In the genomic region with DNA sequence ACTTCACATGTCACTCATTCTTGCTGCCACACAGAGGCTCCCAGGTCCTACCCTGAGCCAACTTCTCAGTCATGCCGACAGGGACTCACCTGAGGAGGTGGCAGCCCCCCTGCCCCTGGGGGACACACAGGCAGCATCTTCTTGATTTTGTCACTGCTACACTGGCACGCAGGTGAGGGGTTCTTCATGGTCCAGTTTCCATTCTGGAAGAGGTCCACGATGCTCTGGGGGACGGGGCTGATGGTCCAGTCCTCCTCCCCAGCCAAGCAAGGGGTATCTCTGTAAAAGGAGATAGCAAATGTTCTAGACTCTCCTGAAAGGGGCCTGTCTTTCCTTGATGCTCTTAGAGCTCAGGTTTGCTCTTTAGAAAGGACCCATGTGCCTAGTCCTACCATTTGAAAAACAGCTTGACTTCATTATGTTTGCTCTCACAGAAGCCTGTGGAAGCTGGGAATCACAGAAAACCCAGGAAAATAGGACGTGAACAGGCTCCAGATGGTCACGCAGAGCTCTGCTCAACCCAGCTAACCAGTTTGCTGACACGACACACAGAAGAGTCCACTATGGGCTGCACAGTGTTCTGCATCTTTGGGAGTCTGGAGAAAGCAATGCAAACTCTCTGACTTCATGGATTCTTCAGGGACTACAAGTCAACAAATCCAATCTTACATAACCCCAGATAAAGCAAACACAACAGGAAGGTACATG, we compare ENCODE assay signal across 22 mouse cellular contexts. TPM values are rescaled to one million over a fixed set of nuclear protein-coding genes. Genes with fewer than 3 reads are reported as not detected.
DNase-seq lines count a peak whose midpoint lies in the region; ATAC-seq and TF ChIP-seq lines count a peak whose summit lies in the region.
"Had no signal": no experiment of that assay in that cellular context is flagged by ENCODE, and none has a peak within 500 bp of the region (broad histone marks: within the 10 kb centered on the region; RNA-seq: fewer than 3 reads in every experiment).

No protein-coding gene starts in this region.

- 0 out of 2 replicates have a peak, but pooled peaks cover 10% of the 10 kb centered on the region for H3K36me3 ChIP-seq in midbrain, embryonic 14.5 days (ENCODE audit: control insufficient read depth, insufficient read depth, low read length)

- 33% methylated on average over 7 of the region's 7 CpGs for WGBS in cerebellum, adult 2 months
- WGBS in midbrain, embryonic 14.5 days = 91% methylated on average over 7 of the region's 7 CpGs

- no peaks in the 10 kb centered on the region for H3K27me3 ChIP-seq in cerebellum, adult 2 months (ENCODE audit: control insufficient read depth, insufficient read depth, low read length)
- no peaks in the 10 kb centered on the region for H3K27me3 ChIP-seq in midbrain, embryonic 14.5 days (ENCODE audit: control insufficient read depth, insufficient read depth, low read length)
- H3K27me3 ChIP-seq: CH12.LX; embryonic facial prominence, embryonic 12.5 days; forebrain, embryonic 15.5 days; hindbrain, embryonic 12.5 days; Patski had no signal

- no peak overlapping the region for H3K4me2 ChIP-seq in midbrain, embryonic 14.5 days (ENCODE audit: low read length)
- H3K4me2 ChIP-seq: embryonic facial prominence, embryonic 12.5 days; forebrain, embryonic 15.5 days; hindbrain, embryonic 12.5 days had no signal

- no peak for TF ChIP-seq POLR2A in cerebellum, adult 2 months (IDR thresholded peaks at IDR 0.05; ENCODE audit: borderline replicate concordance, insufficient read depth, low read length)

- no peak for TF ChIP-seq CTCF in cerebellum, adult 2 months (IDR thresholded peaks at IDR 0.05; ENCODE audit: borderline replicate concordance, insufficient read depth, low read depth, low read length)

- no peaks in the 10 kb centered on the region for H3K4me1 ChIP-seq in cerebellum, adult 2 months (ENCODE audit: control insufficient read depth, insufficient read depth, low read length)
- no peaks in the 10 kb centered on the region for H3K4me1 ChIP-seq in midbrain, embryonic 14.5 days (ENCODE audit: control insufficient read depth, insufficient read depth, low read length)
- H3K4me1 ChIP-seq: embryonic facial prominence, embryonic 12.5 days; forebrain, embryonic 15.5 days; heart, embryonic 10.5 days; hindbrain, embryonic 12.5 days had no signal

- DNase-seq in frontal cortex, postnatal 25 days (ENCODE audit: low spot score in 2 of 2) = no peak
- peak; percentile 48 for DNase-seq in brain, adult 2 months (ENCODE audit: low read depth, low spot score)
- peak; percentile 12 to 38 for DNase-seq in cerebellum, adult 2 months
- DNase-seq in cerebellum, postnatal 10 days = peak; percentile 48 to 60
- DNase-seq in lung, adult 18-20 months = no peak
- DNase-seq in midbrain, embryonic 14.5 days = no peak
- no peak for DNase-seq in lung, postnatal 25 days (ENCODE audit: low spot score)
- DNase-seq: adrenal gland, postnatal 14 days; embryo, embryonic 11 days; gastrocnemius, postnatal 14 days; heart, postnatal 10 days; heart, postnatal 4 days; kidney, adult 11 months had no signal

- H3K27ac ChIP-seq in cerebellum, adult 2 months (ENCODE audit: insufficient read depth, low read length) = no peak overlapping the region
- no peak overlapping the region for H3K27ac ChIP-seq in midbrain, embryonic 14.5 days (replicated peaks; ENCODE audit: low read depth, low read length)
- H3K27ac ChIP-seq: embryonic facial prominence, embryonic 12.5 days; forebrain, embryonic 15.5 days; heart, embryonic 10.5 days; hindbrain, embryonic 12.5 days; hindbrain, postnatal 0 days had no signal

- no peaks in the 10 kb centered on the region for H3K9me3 ChIP-seq in midbrain, embryonic 14.5 days (ENCODE audit: control insufficient read depth, low read length)
- H3K9me3 ChIP-seq: embryonic facial prominence, embryonic 12.5 days; forebrain, embryonic 15.5 days; heart, embryonic 10.5 days; hindbrain, embryonic 12.5 days had no signal

- peak; percentile 76 for ATAC-seq in frontal cortex, adult (ENCODE audit: low TSS enrichment)
- ATAC-seq in midbrain, embryonic 14.5 days (ENCODE audit: low FRiP score, low TSS enrichment) = no peak
- ATAC-seq: activated CD4-positive, CD25-positive, alpha-beta regulatory T cell, adult 4 months; forebrain, embryonic 15.5 days; hindbrain, postnatal 0 days; Patski had no signal

- no peak overlapping the region for H3K4me3 ChIP-seq in cerebellum, adult 2 months (replicated peaks; ENCODE audit: insufficient read depth, low read depth, low read length)
- H3K4me3 ChIP-seq in midbrain, embryonic 14.5 days (replicated peaks; ENCODE audit: low read depth, low read length) = no peak overlapping the region
- H3K4me3 ChIP-seq: embryonic facial prominence, embryonic 12.5 days; forebrain, embryonic 15.5 days; heart, embryonic 10.5 days; hindbrain, embryonic 12.5 days had no signal

- no peak overlapping the region for H3K9ac ChIP-seq in midbrain, embryonic 14.5 days (replicated peaks; ENCODE audit: low read length)
- H3K9ac ChIP-seq: embryonic facial prominence, embryonic 12.5 days; forebrain, embryonic 15.5 days; hindbrain, embryonic 12.5 days had no signal

RNA-seq across cellular contexts. Expression of a gene that starts 50.8 kb away (rescaled TPM):
- 11.6 and 12.8 TPM in 2 replicates for polyA plus RNA-seq in cerebellum, adult 2 months (2012; rRNA removed)
- 167 and 191 TPM in 2 replicates for polyA plus RNA-seq in midbrain, embryonic 14.5 days (2014; fragmentation: Nextera tagmentation; extraction: Ambion mirVana)

Comparison
In these comparisons a context has a peak if more than half of its experiments do, and no peak if none do; other contexts are left out.
1. DNase-seq: peak in brain, adult 2 months (single experiment), cerebellum, adult 2 months (2 of 2) and cerebellum, postnatal 10 days (2 of 2); none in frontal cortex, postnatal 25 days (0 of 2), lung, adult 18-20 months (0 of 2), midbrain, embryonic 14.5 days (single experiment) and lung, postnatal 25 days (single experiment).
2. RNA of a gene that starts 50.8 kb away (polyA plus RNA-seq): 167 to 191 TPM in midbrain, embryonic 14.5 days; 11.6 to 12.8 TPM in cerebellum, adult 2 months; every median in the first group is over 10 times any median in the second.